Mouse (Mus musculus): Measurements from ENCODE around the gene Stx6. TPM values are rescaled to one million over a fixed set of nuclear protein-coding genes. Genes with fewer than 3 reads are reported as not detected.

Gene Stx6
- polyA plus RNA-seq, 1 experiment from 2014 or later, result 131 TPM

DNA sequence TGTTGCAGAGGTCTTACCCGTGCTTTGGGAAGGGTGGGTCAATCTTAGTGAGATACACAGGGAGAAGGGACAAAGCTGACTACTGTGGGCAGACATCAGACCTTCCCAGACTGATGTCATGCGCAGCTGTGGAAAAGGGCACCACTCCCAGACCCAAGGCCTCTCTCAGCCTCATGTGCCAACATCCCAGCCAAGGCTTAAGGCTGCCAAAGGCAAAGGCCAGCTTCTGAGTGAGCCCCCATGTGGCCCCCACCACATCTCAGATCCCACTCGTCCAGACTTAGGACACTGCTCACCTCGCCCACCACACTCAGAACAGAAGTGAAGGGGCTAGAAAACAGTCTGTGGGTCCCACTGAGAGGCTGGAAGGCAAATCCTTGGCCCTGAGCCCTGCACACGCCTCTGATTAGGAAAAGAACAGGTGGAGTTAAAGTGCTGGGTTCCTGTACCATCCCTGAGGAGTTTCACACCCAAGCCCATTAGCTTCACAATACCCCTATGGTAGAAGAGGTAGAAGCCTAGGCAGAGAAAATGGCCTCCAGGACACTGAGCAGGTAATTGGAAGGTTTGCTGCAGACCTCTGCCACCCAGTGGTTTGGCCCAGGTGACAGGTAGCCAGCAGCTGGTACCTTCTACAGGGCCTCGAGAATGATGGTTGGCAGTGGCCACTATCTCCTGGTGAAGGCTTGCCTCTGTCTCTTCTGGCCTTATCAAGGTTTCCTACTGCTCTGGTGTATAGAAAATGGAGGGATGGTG is 81.6 kb downstream of the Stx6 start:
- H3K36me3 ChIP-seq, result no peaks in the 10 kb centered on the region
- H3K9me3 ChIP-seq, result no peaks in the 10 kb centered on the region
- H3K4me1 ChIP-seq, result peaks cover 47% of the 10 kb centered on the region
- no peak for ATAC-seq (replicated peaks)
- no peak overlapping the region for H3K9ac ChIP-seq (replicated peaks)
- H3K4me3 ChIP-seq, result no peak overlapping the region
- H3K27me3 ChIP-seq, result 0 out of 2 replicates have a peak, but pooled peaks cover 2% of the 10 kb centered on the region
- H3K4me2 ChIP-seq (replicated peaks), result no peak overlapping the region
- H3K27ac ChIP-seq (replicated peaks), result no peak overlapping the region
- WGBS, result 75% methylated on average over 6 of the region's 6 CpGs

DNA sequence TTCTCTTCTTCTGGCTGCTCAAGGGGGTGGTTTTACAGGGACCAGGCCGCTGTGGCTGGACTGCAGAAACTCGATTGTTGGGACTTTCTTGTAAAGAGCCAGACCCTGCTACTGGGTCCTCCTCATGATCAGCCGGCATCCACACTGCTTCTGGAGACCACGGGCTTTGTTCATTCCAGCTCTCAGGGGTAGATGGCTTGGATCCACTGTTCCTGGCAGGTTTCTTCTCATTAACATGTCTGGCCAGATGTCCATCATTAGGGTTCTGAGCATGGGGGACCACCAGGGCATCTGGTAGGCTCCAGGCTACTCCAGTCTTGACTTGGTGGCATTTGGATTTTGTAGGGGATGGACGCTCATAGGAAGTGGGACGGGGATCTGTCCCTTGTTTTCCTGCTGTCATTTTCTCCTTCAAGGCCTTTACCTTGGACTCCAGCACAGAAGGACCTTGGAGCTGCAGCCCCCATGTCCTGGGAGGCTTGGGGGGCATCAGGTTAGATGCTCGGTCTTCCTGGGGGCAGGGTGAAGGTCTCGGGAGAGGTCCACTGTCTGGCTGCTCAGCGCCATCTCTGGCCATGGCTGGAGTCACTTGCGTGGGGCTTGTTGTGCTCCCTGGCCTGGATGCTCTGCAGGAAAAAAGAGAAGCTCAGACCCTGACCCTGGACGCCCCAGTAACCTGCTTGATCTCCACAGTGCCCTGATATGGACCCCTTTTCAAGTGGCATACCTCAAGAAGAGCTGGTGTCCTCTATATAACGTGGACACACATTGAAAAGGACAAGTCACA is 83.4 kb downstream of the Stx6 start:
- Histone ChIP-seq H3K9ac (replicated peaks) (no peak overlapping the region), H3K27me3 (0 out of 2 replicates have a peak, but pooled peaks cover 2% of the 10 kb centered on the region), H3K9me3 (no peaks in the 10 kb centered on the region), H3K27ac (replicated peaks) (no peak overlapping the region), H3K4me2 (replicated peaks) (no peak overlapping the region), H3K4me3 (no peak overlapping the region), H3K4me1 (peaks cover 31% of the 10 kb centered on the region), H3K36me3 (no peaks in the 10 kb centered on the region)
- WGBS, result 72% methylated on average over 12 of the region's 12 CpGs
- ATAC-seq (replicated peaks), result no peak

DNA sequence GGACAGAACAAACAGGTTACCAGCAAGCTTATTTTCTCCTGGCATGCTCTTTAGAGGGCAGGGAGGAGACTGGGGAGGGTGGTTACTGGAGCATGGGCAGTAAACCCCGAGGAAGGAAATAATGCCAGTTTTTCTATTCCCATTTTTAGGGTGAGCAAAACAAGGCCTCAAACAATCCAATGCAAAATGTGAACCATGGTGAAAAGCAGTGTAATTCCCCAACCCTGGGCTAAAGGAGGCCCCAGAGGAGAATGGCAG is 83.9 kb downstream of the Stx6 start:
- peaks cover 26% of the 10 kb centered on the region for H3K4me1 ChIP-seq
- H3K9me3 ChIP-seq, result no peaks in the 10 kb centered on the region
- no peak overlapping the region for H3K4me3 ChIP-seq
- no peak overlapping the region for H3K27ac ChIP-seq (replicated peaks)
- H3K27me3 ChIP-seq, result 0 out of 2 replicates have a peak, but pooled peaks cover 2% of the 10 kb centered on the region
- no peak for ATAC-seq (replicated peaks)
- WGBS, result 69% methylated on average over 1 of the region's 1 CpGs
- no peak overlapping the region for H3K4me2 ChIP-seq (replicated peaks)
- no peak overlapping the region for H3K9ac ChIP-seq (replicated peaks)
- no peaks in the 10 kb centered on the region for H3K36me3 ChIP-seq

DNA sequence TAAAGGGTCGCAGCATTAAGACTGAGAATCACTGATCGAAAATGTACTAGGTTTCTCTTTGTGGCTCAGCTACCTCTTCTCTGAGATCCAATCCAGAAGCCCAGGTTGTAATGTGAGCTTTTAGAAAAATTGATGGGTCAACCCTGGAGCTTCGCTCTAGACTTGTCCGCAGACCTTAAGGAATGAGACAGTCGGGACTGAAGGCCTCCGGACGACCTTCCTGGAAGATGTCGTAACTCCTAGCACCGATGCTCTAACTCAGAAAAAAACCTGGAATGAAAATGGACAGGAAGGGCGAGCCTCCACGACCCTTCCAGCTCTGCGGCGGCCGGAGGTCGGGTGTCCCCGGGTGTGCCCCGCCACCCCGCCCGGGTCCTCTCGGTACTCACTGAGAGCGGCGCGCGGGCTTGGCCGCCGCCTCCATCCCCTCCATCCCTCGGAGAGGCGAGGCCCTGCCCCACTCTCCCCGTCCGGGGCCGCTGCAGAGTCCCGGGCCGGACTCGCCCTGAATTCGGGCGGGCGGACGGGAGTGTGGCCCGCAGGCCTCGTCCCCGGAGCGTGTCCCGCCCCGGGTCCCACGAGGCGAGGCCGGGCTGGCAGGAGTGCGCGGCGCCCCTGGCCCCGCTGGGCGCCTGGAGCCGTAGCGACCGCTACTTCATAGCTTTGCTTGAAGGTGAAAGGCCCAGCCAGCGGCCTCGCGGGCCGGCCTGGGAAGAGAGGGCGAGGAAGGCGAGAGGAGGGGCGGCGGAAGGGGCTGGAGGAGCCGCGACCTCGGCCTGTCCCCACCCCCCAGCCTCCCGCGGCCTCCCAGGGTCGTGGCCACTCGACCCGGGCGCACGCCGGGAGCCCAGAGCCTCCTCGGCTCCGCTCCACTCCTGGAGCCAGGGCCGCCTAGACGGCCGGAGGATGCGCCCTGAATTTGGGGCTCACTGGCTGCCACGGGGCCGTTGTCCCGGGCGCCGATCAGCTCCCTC is 85.6 kb downstream of the Stx6 start, which contains the start of gene BC034090:
BC034090 (minus strand) TSS at position 648 of the 974 bp plus-strand sequence.
- H3K4me1 ChIP-seq, result peaks cover 22% of the 10 kb centered on the region
- H3K36me3 ChIP-seq, result no peaks in the 10 kb centered on the region
- no peaks in the 10 kb centered on the region for H3K9me3 ChIP-seq
- H3K4me2 ChIP-seq (replicated peaks), result peak within 1 kb of the TSS; percentile 95
- peak within 1 kb of the TSS; percentile 62 for H3K9ac ChIP-seq (replicated peaks)
- 2% methylated on average over 85 of the region's 85 CpGs for WGBS
- H3K4me3 ChIP-seq, result peak within 1 kb of the TSS; percentile 52
- ATAC-seq (replicated peaks), result peak; percentile 69
- H3K27me3 ChIP-seq, result 0 out of 2 replicates have a peak, but pooled peaks cover 2% of the 10 kb centered on the region
- H3K27ac ChIP-seq (replicated peaks), result peak within 1 kb of the TSS; percentile 35

DNA sequence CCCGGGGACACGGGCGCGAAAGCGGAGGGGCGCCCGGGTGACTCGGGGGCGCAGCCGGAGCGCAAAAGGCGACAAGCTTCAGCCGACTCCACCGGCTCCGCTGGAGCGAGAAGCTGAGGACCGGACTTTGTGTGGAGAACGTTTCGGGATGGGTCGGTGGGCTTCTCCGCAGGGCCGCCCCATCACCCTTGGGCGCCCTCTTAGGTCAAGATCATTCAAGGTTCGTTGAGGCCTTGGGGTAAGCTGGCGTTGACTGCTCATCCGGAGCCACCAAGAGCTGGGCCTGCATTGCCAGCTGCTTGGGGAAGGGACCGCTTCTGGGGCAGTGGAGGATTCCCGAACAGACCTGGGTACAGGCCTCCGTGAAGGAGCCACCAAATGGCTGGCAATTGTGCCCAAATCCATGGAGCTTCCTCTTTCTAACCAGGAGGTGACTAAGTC is 86.3 kb downstream of the Stx6 start:
- Histone ChIP-seq H3K4me3 (peak overlapping the region; percentile 52), H3K36me3 (no peaks in the 10 kb centered on the region), H3K9ac (replicated peaks) (peak overlapping the region; percentile 62), H3K4me1 (peaks cover 16% of the 10 kb centered on the region), H3K4me2 (replicated peaks) (peak overlapping the region; percentile 95), H3K9me3 (no peaks in the 10 kb centered on the region), H3K27me3 (0 out of 2 replicates have a peak, but pooled peaks cover 2% of the 10 kb centered on the region), H3K27ac (replicated peaks) (peak overlapping the region; percentile 35)
- 5% methylated on average over 29 of the region's 29 CpGs for WGBS
- no peak for ATAC-seq (replicated peaks)

DNA sequence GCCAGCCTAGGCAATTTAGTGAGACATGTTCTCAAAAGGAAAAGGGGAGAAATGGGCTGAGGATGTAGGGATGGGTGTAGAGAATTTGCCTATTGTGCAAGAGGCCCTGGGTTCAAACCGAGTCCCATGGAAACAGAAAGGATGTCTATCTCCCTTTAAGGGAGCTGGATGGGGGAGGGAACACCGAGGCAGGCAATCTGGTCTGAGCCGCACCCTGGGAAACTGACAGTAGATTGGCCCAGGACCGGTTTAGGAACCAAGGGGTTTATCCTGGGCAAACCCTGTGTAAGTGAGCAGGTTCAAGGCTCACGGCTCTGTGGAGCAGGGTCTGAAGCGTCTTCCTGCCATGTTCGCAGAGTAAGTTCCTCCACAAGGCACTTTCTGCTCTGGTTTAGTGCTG is 87.0 kb downstream of the Stx6 start:
- no peak overlapping the region for H3K9ac ChIP-seq (replicated peaks)
- 0 out of 2 replicates have a peak, but pooled peaks cover 2% of the 10 kb centered on the region for H3K27me3 ChIP-seq
- no peak overlapping the region for H3K4me3 ChIP-seq
- no peak overlapping the region for H3K4me2 ChIP-seq (replicated peaks)
- H3K4me1 ChIP-seq, result peaks cover 10% of the 10 kb centered on the region
- H3K9me3 ChIP-seq, result no peaks in the 10 kb centered on the region
- no peaks in the 10 kb centered on the region for H3K36me3 ChIP-seq
- no peak for ATAC-seq (replicated peaks)
- H3K27ac ChIP-seq (replicated peaks), result no peak overlapping the region
- WGBS, result 71% methylated on average over 7 of the region's 7 CpGs

DNA sequence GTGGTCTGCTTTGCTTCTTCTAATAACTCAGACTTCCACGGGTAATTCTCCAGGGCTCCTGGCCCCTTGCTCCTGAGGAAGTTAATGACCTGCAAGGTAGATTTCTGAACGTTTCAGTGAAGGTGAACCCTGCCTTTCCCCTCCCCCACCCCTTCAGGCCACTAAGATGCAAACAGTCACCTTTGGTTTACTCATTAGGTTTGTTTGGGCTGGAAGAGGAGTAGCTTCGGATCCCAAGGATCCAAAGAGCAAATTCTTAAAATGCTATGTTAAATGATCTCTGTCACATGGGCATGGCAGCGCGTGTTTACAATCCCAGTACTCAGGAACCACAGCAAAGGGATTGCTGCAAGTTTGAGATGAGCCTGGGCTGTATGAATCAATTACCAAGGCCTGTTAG is 88.9 kb downstream of the Stx6 start:
- Histone ChIP-seq H3K27me3 (0 out of 2 replicates have a peak, but pooled peaks cover 2% of the 10 kb centered on the region), H3K4me2 (replicated peaks) (no peak overlapping the region), H3K9me3 (no peaks in the 10 kb centered on the region), H3K27ac (replicated peaks) (no peak overlapping the region), H3K9ac (replicated peaks) (no peak overlapping the region), H3K4me3 (no peak overlapping the region), H3K36me3 (no peaks in the 10 kb centered on the region), H3K4me1 (peaks cover 10% of the 10 kb centered on the region)
- 55% methylated on average over 5 of the region's 5 CpGs for WGBS
- no peak for ATAC-seq (replicated peaks)

DNA sequence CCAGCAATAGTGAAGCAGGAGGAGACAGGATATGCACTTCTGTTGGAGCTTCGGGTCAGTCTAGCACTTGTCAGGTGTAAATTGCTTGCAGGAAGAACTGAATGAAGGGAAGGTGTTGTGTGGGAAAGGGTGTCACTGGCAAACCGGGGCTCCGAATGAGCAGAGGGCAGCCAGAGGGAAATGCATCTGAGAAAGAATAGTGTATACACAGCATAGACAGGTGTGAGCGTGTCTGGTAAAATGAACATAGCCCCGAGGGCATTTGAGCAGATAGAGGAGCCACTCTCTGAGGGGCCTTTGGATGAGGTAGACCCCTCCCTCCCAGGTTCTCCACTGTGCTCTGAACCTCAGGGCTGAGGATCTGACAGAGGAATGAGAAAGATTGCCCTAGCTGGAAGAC is 89.5 kb downstream of the Stx6 start:
- WGBS, result 72% methylated on average over 5 of the region's 5 CpGs
- ATAC-seq (replicated peaks), result no peak
- Histone ChIP-seq H3K9me3 (no peaks in the 10 kb centered on the region), H3K4me1 (peaks cover 10% of the 10 kb centered on the region), H3K27me3 (0 out of 2 replicates have a peak, but pooled peaks cover 1% of the 10 kb centered on the region), H3K27ac (replicated peaks) (no peak overlapping the region), H3K4me3 (no peak overlapping the region), H3K4me2 (replicated peaks) (no peak overlapping the region), H3K9ac (replicated peaks) (no peak overlapping the region), H3K36me3 (no peaks in the 10 kb centered on the region)

DNA sequence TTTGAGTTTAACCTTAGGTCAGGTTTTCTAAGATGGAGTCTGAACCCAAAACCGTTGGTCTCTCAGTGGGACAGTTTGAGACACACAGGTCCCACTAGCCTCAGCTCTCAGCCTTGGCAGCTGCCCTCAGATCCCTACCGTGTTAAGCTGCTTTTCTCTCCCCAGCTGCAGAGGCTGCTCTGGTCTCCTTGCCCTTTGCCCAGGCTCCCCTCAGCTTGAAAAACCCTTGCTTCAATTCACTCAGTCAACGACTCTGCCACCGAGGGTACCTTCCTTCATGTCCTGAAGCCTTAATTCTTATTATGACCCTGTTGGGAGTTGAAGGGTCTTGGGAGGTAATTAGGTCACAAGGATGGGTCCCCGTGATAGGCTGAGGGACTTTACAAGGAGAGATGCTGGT is 91.4 kb downstream of the Stx6 start:
- no peak for ATAC-seq (replicated peaks)
- no peaks in the 10 kb centered on the region for H3K4me1 ChIP-seq
- no peak overlapping the region for H3K4me2 ChIP-seq (replicated peaks)
- no peak overlapping the region for H3K27ac ChIP-seq (replicated peaks)
- 36% methylated on average over 5 of the region's 5 CpGs for WGBS
- no peaks in the 10 kb centered on the region for H3K9me3 ChIP-seq
- H3K9ac ChIP-seq (replicated peaks), result no peak overlapping the region
- H3K4me3 ChIP-seq, result no peak overlapping the region
- no peaks in the 10 kb centered on the region for H3K36me3 ChIP-seq
- no peaks in the 10 kb centered on the region for H3K27me3 ChIP-seq

DNA sequence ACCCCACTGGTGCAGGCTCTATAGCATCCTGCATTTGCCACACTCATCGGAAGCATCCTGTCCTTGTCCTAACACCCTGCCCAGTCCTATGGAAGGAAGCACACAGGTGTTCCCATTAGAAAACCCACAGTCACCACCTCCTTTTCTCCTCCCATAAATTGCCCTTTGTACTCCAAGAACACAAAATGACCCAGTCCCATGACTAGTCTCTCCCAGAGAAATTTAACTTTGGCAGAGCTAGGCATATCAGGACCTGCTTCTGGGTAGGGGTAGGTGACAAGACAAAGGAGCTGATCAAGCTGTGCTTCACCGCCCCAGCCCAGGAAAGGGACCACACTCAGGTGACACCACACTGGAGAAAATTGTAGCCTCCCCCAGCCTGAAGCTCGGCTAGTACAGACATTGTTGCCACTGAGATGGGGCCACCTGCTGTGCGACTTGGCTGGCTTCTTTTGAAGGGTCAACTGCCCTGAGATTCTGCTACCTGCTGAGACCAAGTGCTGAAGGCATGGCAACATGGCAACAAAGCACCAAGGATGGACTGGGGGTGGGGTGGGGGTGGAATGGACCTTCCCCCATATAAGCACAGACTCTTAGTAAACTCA is 92.1 kb downstream of the Stx6 start:
- Histone ChIP-seq H3K27me3 (no peaks in the 10 kb centered on the region), H3K36me3 (no peaks in the 10 kb centered on the region), H3K27ac (replicated peaks) (no peak overlapping the region), H3K4me3 (no peak overlapping the region), H3K4me1 (no peaks in the 10 kb centered on the region), H3K9ac (replicated peaks) (no peak overlapping the region), H3K4me2 (replicated peaks) (no peak overlapping the region), H3K9me3 (no peaks in the 10 kb centered on the region)
- no peak for ATAC-seq (replicated peaks)
- WGBS, result 30% methylated on average over 4 of the region's 4 CpGs

DNA sequence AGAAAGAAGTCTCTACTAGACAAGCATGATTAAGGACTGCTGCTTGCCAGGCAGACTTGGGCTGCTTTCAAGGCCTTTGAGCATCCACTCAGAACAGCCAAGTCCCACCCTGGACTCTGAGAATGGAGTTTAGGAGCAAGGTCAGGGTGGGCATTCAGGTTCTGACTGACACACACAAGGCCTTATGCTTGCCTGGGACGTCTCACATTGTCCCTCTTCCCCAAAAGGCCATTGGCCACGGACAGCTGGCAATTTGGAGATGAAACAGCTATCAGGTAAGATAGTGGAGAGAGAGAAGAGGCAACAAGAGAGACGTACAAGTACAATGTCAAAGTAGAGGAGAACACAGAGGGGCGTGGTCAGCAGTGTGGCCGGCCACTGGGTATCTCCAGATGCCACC is 93.1 kb downstream of the Stx6 start:
- Histone ChIP-seq H3K27ac (replicated peaks) (no peak overlapping the region), H3K4me3 (no peak overlapping the region), H3K4me1 (no peaks in the 10 kb centered on the region), H3K36me3 (no peaks in the 10 kb centered on the region), H3K9me3 (no peaks in the 10 kb centered on the region), H3K4me2 (replicated peaks) (no peak overlapping the region), H3K9ac (replicated peaks) (no peak overlapping the region), H3K27me3 (no peaks in the 10 kb centered on the region)
- no peak for ATAC-seq (replicated peaks)
- 83% methylated on average over 5 of the region's 5 CpGs for WGBS

Data from forebrain, embryonic 15.5 days (tissue).